Mouse (Mus musculus): ENCODE results near the gene Lrrc8d. TPM values are rescaled to one million over a fixed set of nuclear protein-coding genes. Genes with fewer than 3 reads are reported as not detected.
"Not testable (repeated sequence)": the region's sequence is repeated elsewhere in the genome, so short reads cannot be mapped to it uniquely, and the experiment has no call there.

Gene Lrrc8d
- polyA plus RNA-seq, 1 experiment from 2014 or later = 34.6 TPM

- H3K4me1 ChIP-seq (replicated peaks; ENCODE audit: insufficient read depth, low read length) = peaks cover 10% of the 10 kb centered on the region; the same call in 1 of the 2 replicates
- WGBS = 46% methylated on average over 8 of the region's 8 CpGs
- no peak overlapping the region for H3K9ac ChIP-seq (ENCODE audit: low read depth, low read length)
- H3K27ac ChIP-seq = peak overlapping the region; percentile 27; the same call in 1 of the 2 replicates
- H3K4me2 ChIP-seq (ENCODE audit: low read length) = no peak overlapping the region
- ATAC-seq (replicated peaks; ENCODE audit: low FRiP score, low read depth) = peak; percentile 36; the same call in 1 of the 2 replicates
- no peaks in the 10 kb centered on the region for H3K36me3 ChIP-seq (ENCODE audit: insufficient read depth, low read length)
- H3K9me3 ChIP-seq (replicated peaks; ENCODE audit: low read length) = no peaks in the 10 kb centered on the region
- H3K27me3 ChIP-seq (ENCODE audit: insufficient read depth, low read length) = no peaks in the 10 kb centered on the region
- TF ChIP-seq CTCF (IDR thresholded peaks at IDR 0.05; ENCODE audit: low read depth) = no peak
- DNase-seq (ENCODE audit: low spot score) = peak; percentile 78
- no peak overlapping the region for H3K4me3 ChIP-seq (replicated peaks; ENCODE audit: low read depth, low read length)
Measured at GRCm38 (mm10) chr5:105858754-105859694, 159.3 kb downstream of the Lrrc8d start.

- DNase-seq (ENCODE audit: low spot score) = no peak
- Histone ChIP-seq H3K4me3 (replicated peaks; ENCODE audit: low read depth, low read length) (no peak overlapping the region), H3K9ac (ENCODE audit: low read depth, low read length) (no peak overlapping the region), H3K9me3 (replicated peaks; ENCODE audit: low read length) (no peaks in the 10 kb centered on the region), H3K27me3 (ENCODE audit: insufficient read depth, low read length) (no peaks in the 10 kb centered on the region), H3K4me2 (ENCODE audit: low read length) (no peak overlapping the region), H3K36me3 (ENCODE audit: insufficient read depth, low read length) (no peaks in the 10 kb centered on the region), H3K27ac (0 out of 2 replicates have a peak overlapping the region, but pooled peaks have one; percentile 27), H3K4me1 (replicated peaks; ENCODE audit: insufficient read depth, low read length) (peaks cover 10% of the 10 kb centered on the region; the same call in 1 of the 2 replicates)
- no peak for ATAC-seq (replicated peaks; ENCODE audit: low FRiP score, low read depth)
- WGBS = 44% methylated on average over 11 of the region's 11 CpGs
- TF ChIP-seq CTCF (IDR thresholded peaks at IDR 0.05; ENCODE audit: low read depth) = no peak
Measured at GRCm38 (mm10) chr5:105859716-105860460, 160.1 kb downstream of the Lrrc8d start.

- Histone ChIP-seq H3K9me3 (replicated peaks; ENCODE audit: low read length) (no peaks in the 10 kb centered on the region), H3K9ac (ENCODE audit: low read depth, low read length) (no peak overlapping the region), H3K4me2 (ENCODE audit: low read length) (no peak overlapping the region), H3K36me3 (ENCODE audit: insufficient read depth, low read length) (no peaks in the 10 kb centered on the region), H3K27me3 (ENCODE audit: insufficient read depth, low read length) (no peaks in the 10 kb centered on the region), H3K4me1 (replicated peaks; ENCODE audit: insufficient read depth, low read length) (peaks cover 10% of the 10 kb centered on the region; the same call in 1 of the 2 replicates), H3K27ac (no peak overlapping the region), H3K4me3 (replicated peaks; ENCODE audit: low read depth, low read length) (no peak overlapping the region)
- no peak for DNase-seq (ENCODE audit: low spot score)
- no peak for ATAC-seq (replicated peaks; ENCODE audit: low FRiP score, low read depth)
- TF ChIP-seq CTCF (IDR thresholded peaks at IDR 0.05; ENCODE audit: low read depth) = no peak
- 89% methylated on average over 10 of the region's 10 CpGs for WGBS
Measured at GRCm38 (mm10) chr5:105860461-105860835, 160.7 kb downstream of the Lrrc8d start.

- 92% methylated on average over 5 of the region's 5 CpGs for whole genome bisulfite sequencing
- ATAC-seq (replicated peaks; ENCODE audit: low FRiP score, low read depth) = no peak
- H3K27ac ChIP-seq = no peak overlapping the region
Measured at GRCm38 (mm10) chr5:105861616-105862015, 161.8 kb downstream of the Lrrc8d start.

GRCm38 (mm10) chr5:105865110-105865628 is 165.4 kb downstream of the Lrrc8d start:
- not testable (repeated sequence) for DNase-seq (ENCODE audit: low spot score); H3K9me3 ChIP-seq (replicated peaks; ENCODE audit: low read length); ATAC-seq (replicated peaks; ENCODE audit: low FRiP score, low read depth); H3K27me3 ChIP-seq (ENCODE audit: insufficient read depth, low read length); H3K4me1 ChIP-seq (replicated peaks; ENCODE audit: insufficient read depth, low read length); H3K27ac ChIP-seq; H3K4me3 ChIP-seq (replicated peaks; ENCODE audit: low read depth, low read length); H3K36me3 ChIP-seq (ENCODE audit: insufficient read depth, low read length); H3K4me2 ChIP-seq (ENCODE audit: low read length); H3K9ac ChIP-seq (ENCODE audit: low read depth, low read length)
- WGBS = 68% methylated on average over 5 of the region's 5 CpGs

More at GRCm38 (mm10) chr5:105861616-105862015, 161.8 kb downstream of the Lrrc8d start:
- no peak for DNase-seq (ENCODE audit: low spot score)
- no peak overlapping the region for H3K4me2 ChIP-seq (ENCODE audit: low read length)
- no peak overlapping the region for H3K4me3 ChIP-seq (replicated peaks; ENCODE audit: low read depth, low read length)
- no peak overlapping the region for H3K9ac ChIP-seq (ENCODE audit: low read depth, low read length)
- no peaks in the 10 kb centered on the region for H3K27me3 ChIP-seq (ENCODE audit: insufficient read depth, low read length)
- H3K4me1 ChIP-seq (replicated peaks; ENCODE audit: insufficient read depth, low read length) = peaks cover 10% of the 10 kb centered on the region; the same call in 1 of the 2 replicates
- H3K9me3 ChIP-seq (replicated peaks; ENCODE audit: low read length) = no peaks in the 10 kb centered on the region
- no peaks in the 10 kb centered on the region for H3K36me3 ChIP-seq (ENCODE audit: insufficient read depth, low read length)
- no peak for TF ChIP-seq CTCF (IDR thresholded peaks at IDR 0.05; ENCODE audit: low read depth)

GRCm38 (mm10) chr5:105867427-105867826 is 167.7 kb downstream of the Lrrc8d start:
- peak; percentile 29 for DNase-seq (ENCODE audit: low spot score)
- peaks cover 4% of the 10 kb centered on the region; the same call in 1 of the 2 replicates for H3K4me1 ChIP-seq (replicated peaks; ENCODE audit: insufficient read depth, low read length)
- H3K4me2 ChIP-seq (ENCODE audit: low read length) = peak overlapping the region; percentile 14

More at GRCm38 (mm10) chr5:105867427-105867826, 167.7 kb downstream of the Lrrc8d start:
- ATAC-seq (replicated peaks; ENCODE audit: low FRiP score, low read depth) = no peak
- 24% methylated on average over 4 of the region's 4 CpGs for WGBS
- TF ChIP-seq CTCF (IDR thresholded peaks at IDR 0.05; ENCODE audit: low read depth) = no peak
- no peaks in the 10 kb centered on the region for H3K27me3 ChIP-seq (ENCODE audit: insufficient read depth, low read length)
- H3K27ac ChIP-seq = peak overlapping the region; percentile 31; the same call in 1 of the 2 replicates
- no peaks in the 10 kb centered on the region for H3K36me3 ChIP-seq (ENCODE audit: insufficient read depth, low read length)
- no peak overlapping the region for H3K9ac ChIP-seq (ENCODE audit: low read depth, low read length)
- H3K4me3 ChIP-seq (replicated peaks; ENCODE audit: low read depth, low read length) = no peak overlapping the region
- H3K9me3 ChIP-seq (replicated peaks; ENCODE audit: low read length) = no peaks in the 10 kb centered on the region
